Mouse (Mus musculus) limb, embryonic 11.5 days (tissue): ENCODE data around the gene Rab4a. TPM values are rescaled to one million over a fixed set of nuclear protein-coding genes. Genes with fewer than 3 reads are reported as not detected.

Source experiments
- ATAC-seq: fragments of 200-750 bp; cut with Nextera tagmentation; 2 replicates; pipeline ENCODE4 v1.8.0; 2017; ENCODE audit warnings: low read depth; ENCODE audit not compliant: insufficient number of reproducible peaks, low FRiP score, low TSS enrichment
- DNase-seq: peaks from one replicate; pipeline ENCODE4 v3.0.0-alpha.2; 2015; ENCODE audit warnings: low spot score
- H3K27ac ChIP-seq: fragments of 300-500 bp; sonication (generic); replicated peaks from 2 replicates; pipeline ENCODE4 v1.5.1; 2014; ENCODE audit warnings: low read depth, mild to moderate bottlenecking, low read length
- H3K27me3 ChIP-seq: fragments of 300-500 bp; sonication (generic); 2 replicates; pipeline ENCODE4 v1.6.1; 2014; ENCODE audit warnings: mild to moderate bottlenecking, low read length, mixed read lengths; ENCODE audit not compliant: control insufficient read depth, insufficient read depth
- H3K36me3 ChIP-seq: fragments of 300-500 bp; sonication (generic); 2 replicates; pipeline ENCODE4 v1.6.1; 2014; ENCODE audit warnings: mild to moderate bottlenecking, low read length, moderate library complexity, mixed read lengths; ENCODE audit not compliant: control insufficient read depth, insufficient read depth
- H3K4me1 ChIP-seq: fragments of 300-500 bp; sonication (generic); 2 replicates; pipeline ENCODE4 v1.6.1; 2014; ENCODE audit warnings: low read length, mixed read lengths; ENCODE audit not compliant: control insufficient read depth, insufficient read depth
- H3K4me2 ChIP-seq: fragments of 300-500 bp; sonication (generic); 2 replicates; pipeline ENCODE4 v1.6.1; 2014; ENCODE audit warnings: low read depth, mild to moderate bottlenecking, moderate library complexity; ENCODE audit not compliant: severe bottlenecking
- H3K4me3 ChIP-seq: fragments of 300-500 bp; sonication (generic); 2 replicates; pipeline ENCODE4 v1.5.1; 2014; ENCODE audit warnings: low read depth, low read length
- H3K9ac ChIP-seq: fragments of 300-500 bp; sonication (generic); 2 replicates; pipeline ENCODE4 v1.6.1; 2014; ENCODE audit warnings: mild to moderate bottlenecking, low read length
- H3K9me3 ChIP-seq: fragments of 300-500 bp; sonication (generic); 2 replicates; pipeline ENCODE4 v1.6.1; 2016; ENCODE audit warnings: low read length; ENCODE audit not compliant: control insufficient read depth
- WGBS: fragments of 180-500 bp; shearing (Covaris S2); extraction: QIAGEN DNeasy Blood & Tissue Kit; methylation state at CpG from one replicate; pipeline ENCODE4 v1.1.7; 2014; 5-methylcytosine and 5-hydroxymethylcytosine counted together
- polyA plus RNA-seq: library from polyadenylated mRNA; unstranded; fragments of >200 nt; fragmentation: Nextera tagmentation; extraction: Ambion mirVana; gene quantifications from 2 replicates; pipeline ENCODE4 v1.2.1, GENCODE M21; 2014

The Rab4a gene
- polyA plus RNA-seq, 1 experiment from 2014 or later: 54.6 TPM

- ATAC-seq (0 out of 2 replicates have a peak, but pooled peaks have one; percentile 40), DNase-seq (no peak)
- no peaks in the 10 kb centered on the region for H3K9me3 ChIP-seq
- H3K9ac ChIP-seq: no peak overlapping the region
- 29% methylated on average over 8 of the region's 8 CpGs for WGBS
- no peak overlapping the region for H3K4me2 ChIP-seq
- no peaks in the 10 kb centered on the region for H3K36me3 ChIP-seq
- H3K4me1 ChIP-seq: peaks cover 7% of the 10 kb centered on the region; the same call in 1 of the 2 replicates
- H3K27me3 ChIP-seq: no peaks in the 10 kb centered on the region
- no peak overlapping the region for H3K27ac ChIP-seq
- H3K4me3 ChIP-seq: no peak overlapping the region
Observed at GRCm38 (mm10) chr8:123781256-123781655, 24.5 kb upstream of the Rab4a start.

GRCm38 (mm10) chr8:123783525-123784249, 22.1 kb upstream of the Rab4a start:
- Histone ChIP-seq H3K27ac (no peak overlapping the region), H3K36me3 (no peaks in the 10 kb centered on the region), H3K9me3 (no peaks in the 10 kb centered on the region), H3K4me2 (no peak overlapping the region), H3K4me1 (peaks cover 7% of the 10 kb centered on the region; the same call in 1 of the 2 replicates), H3K4me3 (no peak overlapping the region), H3K9ac (no peak overlapping the region), H3K27me3 (no peaks in the 10 kb centered on the region)
- ATAC-seq: peak; percentile 64; the same call in 1 of the 2 replicates
- DNase-seq: peak; percentile 90
- WGBS: 12% methylated on average over 6 of the region's 6 CpGs

- Histone ChIP-seq H3K27me3 (no peaks in the 10 kb centered on the region), H3K4me2 (no peak overlapping the region), H3K27ac (no peak overlapping the region), H3K9me3 (no peaks in the 10 kb centered on the region), H3K36me3 (no peaks in the 10 kb centered on the region), H3K4me3 (no peak overlapping the region), H3K9ac (no peak overlapping the region), H3K4me1 (peaks cover 3% of the 10 kb centered on the region; the same call in 1 of the 2 replicates)
- no peak for DNase-seq
- WGBS: 85% methylated on average over 6 of the region's 6 CpGs
- ATAC-seq: no peak
Observed at GRCm38 (mm10) chr8:123786166-123786565, 19.6 kb upstream of the Rab4a start.

- H3K4me1 ChIP-seq: no peaks in the 10 kb centered on the region
- no peaks in the 10 kb centered on the region for H3K9me3 ChIP-seq
- no peak for ATAC-seq
- no peak overlapping the region for H3K4me2 ChIP-seq
- DNase-seq: no peak
- WGBS: 80% methylated on average over 6 of the region's 6 CpGs
- no peak overlapping the region for H3K4me3 ChIP-seq
- no peaks in the 10 kb centered on the region for H3K27me3 ChIP-seq
- H3K9ac ChIP-seq: no peak overlapping the region
- no peaks in the 10 kb centered on the region for H3K36me3 ChIP-seq
- no peak overlapping the region for H3K27ac ChIP-seq
Observed at GRCm38 (mm10) chr8:123786644-123787043, 19.1 kb upstream of the Rab4a start.

GRCm38 (mm10) chr8:123787254-123787897, 18.4 kb upstream of the Rab4a start:
- no peak overlapping the region for H3K9ac ChIP-seq
- H3K4me1 ChIP-seq: no peaks in the 10 kb centered on the region
- DNase-seq (no peak), ATAC-seq (no peak)
- no peak overlapping the region for H3K27ac ChIP-seq
- H3K4me3 ChIP-seq: no peak overlapping the region
- no peaks in the 10 kb centered on the region for H3K27me3 ChIP-seq
- 54% methylated on average over 21 of the region's 21 CpGs for WGBS
- no peaks in the 10 kb centered on the region for H3K36me3 ChIP-seq
- no peak overlapping the region; the same call in 1 of the 2 replicates for H3K4me2 ChIP-seq
- H3K9me3 ChIP-seq: no peaks in the 10 kb centered on the region

- DNase-seq (no peak), ATAC-seq (no peak)
- no peaks in the 10 kb centered on the region for H3K27me3 ChIP-seq
- no peak overlapping the region for H3K4me2 ChIP-seq
- H3K9ac ChIP-seq: no peak overlapping the region
- 48% methylated on average over 14 of the region's 14 CpGs for WGBS
- no peak overlapping the region for H3K4me3 ChIP-seq
- H3K27ac ChIP-seq: no peak overlapping the region
- no peaks in the 10 kb centered on the region for H3K4me1 ChIP-seq
- no peaks in the 10 kb centered on the region for H3K9me3 ChIP-seq
- H3K36me3 ChIP-seq: no peaks in the 10 kb centered on the region
Observed at GRCm38 (mm10) chr8:123788416-123789170, 17.2 kb upstream of the Rab4a start.

GRCm38 (mm10) chr8:123789461-123789860, 16.3 kb upstream of the Rab4a start:
- Histone ChIP-seq H3K27ac (no peak overlapping the region), H3K4me3 (no peak overlapping the region), H3K27me3 (no peaks in the 10 kb centered on the region), H3K36me3 (no peaks in the 10 kb centered on the region), H3K4me2 (no peak overlapping the region), H3K9me3 (no peaks in the 10 kb centered on the region), H3K9ac (no peak overlapping the region), H3K4me1 (no peaks in the 10 kb centered on the region)
- DNase-seq (no peak), ATAC-seq (no peak)
- whole genome bisulfite sequencing: 72% methylated on average over 9 of the region's 9 CpGs

GRCm38 (mm10) chr8:123789970-123790369, 15.8 kb upstream of the Rab4a start:
- 5% methylated on average over 4 of the region's 4 CpGs for WGBS
- Histone ChIP-seq H3K27ac (no peak overlapping the region), H3K36me3 (no peaks in the 10 kb centered on the region), H3K9ac (no peak overlapping the region), H3K4me3 (no peak overlapping the region), H3K4me2 (no peak overlapping the region), H3K9me3 (no peaks in the 10 kb centered on the region), H3K4me1 (no peaks in the 10 kb centered on the region), H3K27me3 (no peaks in the 10 kb centered on the region)
- ATAC-seq: no peak
- peak; percentile 97 for DNase-seq
